Mouse (Mus musculus): ENCODE measurements around the gene Rapgef4.

DNA sequence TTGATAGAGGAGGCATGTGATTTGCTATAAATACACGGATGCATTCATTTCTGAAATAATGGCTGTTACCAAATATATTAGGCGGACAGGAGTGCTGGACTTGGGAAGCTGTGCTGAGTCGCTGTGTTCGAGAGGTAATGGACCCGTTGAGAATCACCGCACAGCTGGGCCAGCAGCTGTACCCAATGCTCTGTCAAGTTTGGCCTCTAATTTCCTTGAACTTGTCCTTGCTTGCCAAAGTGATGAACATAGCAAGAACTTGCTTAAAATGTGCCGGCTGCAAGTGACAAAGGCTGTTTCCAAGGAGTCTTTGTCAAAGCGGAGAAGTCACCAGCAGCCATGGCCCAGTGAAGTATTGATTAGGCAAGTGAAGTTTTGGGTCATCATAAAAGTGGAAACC, 113.0 kb downstream of the Rapgef4 start:
- TF ChIP-seq CTCF (IDR thresholded peaks at IDR 0.05) (no peak), EP300 (IDR thresholded peaks at IDR 0.05) (no peak)

All from lung, postnatal 0 days (tissue).